8 mouse cellular contexts compared by ENCODE assay signal in the genomic region with DNA sequence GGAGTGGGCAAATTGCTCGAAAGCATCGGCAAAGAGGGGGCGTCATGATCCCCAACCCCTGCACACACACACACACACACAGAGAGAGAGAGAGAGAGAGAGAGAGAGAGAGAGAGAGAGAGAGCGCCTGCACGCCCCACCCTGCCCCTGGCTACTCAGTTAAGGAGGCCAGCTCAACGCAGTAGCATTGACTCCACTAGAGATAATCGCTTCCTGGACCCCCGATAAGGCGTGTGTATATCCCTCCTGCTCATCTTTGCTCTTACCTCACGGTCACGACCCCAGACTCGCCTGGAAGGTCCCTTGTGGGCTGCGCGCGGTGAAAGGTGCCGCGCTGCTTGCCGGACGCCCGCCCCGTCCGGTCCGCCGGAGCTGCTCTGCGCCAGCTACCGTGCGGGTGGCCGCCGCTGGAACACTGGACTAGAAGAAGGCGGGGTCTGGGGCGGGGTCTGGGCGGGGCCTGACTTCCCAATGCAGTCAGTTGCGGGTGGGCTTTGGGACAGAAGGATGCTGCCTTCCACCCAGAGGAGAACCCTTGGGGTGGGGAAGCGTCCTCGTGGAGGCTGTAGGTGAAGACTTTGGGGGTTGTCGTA. TPM values are rescaled to one million over a fixed set of nuclear protein-coding genes. Genes with fewer than 3 reads are reported as not detected.
A peak's percentile ranks its signal among the peaks of the same experiment; 100 is the strongest.
DNase-seq lines count a peak whose midpoint lies in the region; ATAC-seq lines count a peak whose summit lies in the region.

A gene (minus strand): TSS at position 422 of the 593 bp plus-strand sequence.

- DNase-seq in adrenal gland, postnatal 36 days: peak; percentile 17 to 41
- DNase-seq in adrenal gland, adult 2 months: no peak
- no peak for DNase-seq in lung, postnatal 10 days
- no peak for DNase-seq in hindbrain, embryonic 14.5 days (ENCODE audit: low spot score)
- no peak for DNase-seq in spleen, postnatal 36 days (ENCODE audit: low spot score in 2 of 2)

- H3K9ac ChIP-seq in lung, embryonic 16.5 days (ENCODE audit: low read length): no peak within 1 kb of the TSS
- peak within 1 kb of the TSS; percentile 41 for H3K9ac ChIP-seq in hindbrain, embryonic 14.5 days
- H3K9ac ChIP-seq in liver, embryonic 12.5 days: no peak within 1 kb of the TSS

- H3K9me3 ChIP-seq in lung, embryonic 16.5 days (ENCODE audit: control insufficient read depth, low read length): no peaks in the 10 kb centered on the region
- H3K9me3 ChIP-seq in hindbrain, embryonic 14.5 days (ENCODE audit: control insufficient read depth, low read length): 0 out of 2 replicates have a peak, but pooled peaks cover 5% of the 10 kb centered on the region
- H3K9me3 ChIP-seq in liver, embryonic 12.5 days (replicated peaks): no peaks in the 10 kb centered on the region

- H3K4me3 ChIP-seq in lung, embryonic 16.5 days (ENCODE audit: low read length): 0 out of 2 replicates have a peak within 1 kb of the TSS, but pooled peaks have one; percentile 6
- H3K4me3 ChIP-seq in hindbrain, embryonic 14.5 days (replicated peaks; ENCODE audit: low read length): peak within 1 kb of the TSS; percentile 38
- H3K4me3 ChIP-seq in liver, embryonic 12.5 days: peak within 1 kb of the TSS; percentile 29

- H3K4me1 ChIP-seq in lung, embryonic 16.5 days (replicated peaks; ENCODE audit: control insufficient read depth, insufficient read depth, low read length): no peaks in the 10 kb centered on the region
- peaks cover 9% of the 10 kb centered on the region; the same call in 1 of the 2 replicates for H3K4me1 ChIP-seq in hindbrain, embryonic 14.5 days (replicated peaks; ENCODE audit: control insufficient read depth, insufficient read depth, low read length)
- 0 out of 2 replicates have a peak, but pooled peaks cover 8% of the 10 kb centered on the region for H3K4me1 ChIP-seq in liver, embryonic 12.5 days

- ATAC-seq in lung, embryonic 16.5 days (ENCODE audit: low read depth): peak; percentile 45; the same call in 1 of the 2 replicates
- ATAC-seq in hindbrain, embryonic 14.5 days (ENCODE audit: low FRiP score): peak; percentile 60
- no peak for ATAC-seq in liver, embryonic 12.5 days
- ATAC-seq in megakaryocyte progenitor cell, adult 5-6 weeks (replicated peaks; ENCODE audit: poor library complexity): no peak

- WGBS in lung, embryonic 16.5 days: 5% methylated on average over 36 of the region's 36 CpGs
- WGBS in hindbrain, embryonic 14.5 days: 6% methylated on average over 36 of the region's 36 CpGs
- 6% methylated on average over 36 of the region's 36 CpGs for WGBS in liver, embryonic 12.5 days (ENCODE audit: insufficient replicate concordance)

- H3K36me3 ChIP-seq in lung, embryonic 16.5 days (ENCODE audit: control insufficient read depth, insufficient read depth, low read length): no peaks in the 10 kb centered on the region
- no peaks in the 10 kb centered on the region for H3K36me3 ChIP-seq in hindbrain, embryonic 14.5 days (replicated peaks; ENCODE audit: control insufficient read depth, insufficient read depth)
- no peaks in the 10 kb centered on the region for H3K36me3 ChIP-seq in liver, embryonic 12.5 days

- peaks cover 12% of the 10 kb centered on the region; the same call in 1 of the 2 replicates for H3K27me3 ChIP-seq in lung, embryonic 16.5 days (ENCODE audit: control insufficient read depth, insufficient read depth, low read depth, low read length)
- no peaks in the 10 kb centered on the region for H3K27me3 ChIP-seq in hindbrain, embryonic 14.5 days (ENCODE audit: control insufficient read depth, insufficient read depth, low read length)
- H3K27me3 ChIP-seq in liver, embryonic 12.5 days (replicated peaks): peaks cover 57% of the 10 kb centered on the region

- peak within 1 kb of the TSS; percentile 37 for H3K4me2 ChIP-seq in lung, embryonic 16.5 days (ENCODE audit: low read depth, low read length)
- peak within 1 kb of the TSS; percentile 56 for H3K4me2 ChIP-seq in hindbrain, embryonic 14.5 days (replicated peaks)
- peak within 1 kb of the TSS; percentile 53 for H3K4me2 ChIP-seq in liver, embryonic 12.5 days

- no peak within 1 kb of the TSS for H3K27ac ChIP-seq in lung, embryonic 16.5 days (ENCODE audit: low read length)
- H3K27ac ChIP-seq in hindbrain, embryonic 14.5 days: no peak within 1 kb of the TSS
- H3K27ac ChIP-seq in liver, embryonic 12.5 days: no peak within 1 kb of the TSS

RNA-seq across cellular contexts. Expression of the gene that starts here (rescaled TPM):
- total RNA-seq in adrenal gland, postnatal 36 days (2021): under 1 TPM; 0.07 to 0.13 TPM
- total RNA-seq in adrenal gland, adult 2 months (2021): under 1 TPM; 0.14 to 0.17 TPM
- polyA plus RNA-seq in adrenal gland, adult 2 months (2012; rRNA removed): 0.12 and 0.29 TPM in 2 replicates
- polyA plus RNA-seq in lung, embryonic 16.5 days (2015; fragmentation: Nextera tagmentation; extraction: Ambion mirVana): 0.14 and 0.21 TPM in 2 replicates
- 7.1 and 8.7 TPM in 2 replicates for polyA plus RNA-seq in hindbrain, embryonic 14.5 days (2014; fragmentation: Nextera tagmentation; extraction: Ambion mirVana)
- 0.50 and 0.58 TPM in 2 replicates for polyA plus RNA-seq in liver, embryonic 12.5 days (2016; fragmentation: Nextera tagmentation; extraction: Ambion mirVana)
- total RNA-seq in megakaryocyte progenitor cell, adult 5-6 weeks (2015): not detected in 2 replicates
- not detected in 2 replicates for total RNA-seq in megakaryocyte progenitor cell, adult 5-6 weeks (2017)

Comparison
In these comparisons a context has a peak if more than half of its experiments do, and no peak if none do; other contexts are left out.
1. Peak in DNase-seq in adrenal gland, postnatal 36 days; RNA of the gene not detected or under 1 TPM.
2. Peak in ATAC-seq, H3K4me3 ChIP-seq and H3K4me2 ChIP-seq in lung, embryonic 16.5 days; RNA of the gene not detected or under 1 TPM.